Mouse (Mus musculus): ENCODE data around the gene Vgf. TPM values are rescaled to one million over a fixed set of nuclear protein-coding genes. Genes with fewer than 3 reads are reported as not detected.

Gene Vgf
- polyA plus RNA-seq, 2 experiments, result 0.11 to 0.21 TPM

DNA sequence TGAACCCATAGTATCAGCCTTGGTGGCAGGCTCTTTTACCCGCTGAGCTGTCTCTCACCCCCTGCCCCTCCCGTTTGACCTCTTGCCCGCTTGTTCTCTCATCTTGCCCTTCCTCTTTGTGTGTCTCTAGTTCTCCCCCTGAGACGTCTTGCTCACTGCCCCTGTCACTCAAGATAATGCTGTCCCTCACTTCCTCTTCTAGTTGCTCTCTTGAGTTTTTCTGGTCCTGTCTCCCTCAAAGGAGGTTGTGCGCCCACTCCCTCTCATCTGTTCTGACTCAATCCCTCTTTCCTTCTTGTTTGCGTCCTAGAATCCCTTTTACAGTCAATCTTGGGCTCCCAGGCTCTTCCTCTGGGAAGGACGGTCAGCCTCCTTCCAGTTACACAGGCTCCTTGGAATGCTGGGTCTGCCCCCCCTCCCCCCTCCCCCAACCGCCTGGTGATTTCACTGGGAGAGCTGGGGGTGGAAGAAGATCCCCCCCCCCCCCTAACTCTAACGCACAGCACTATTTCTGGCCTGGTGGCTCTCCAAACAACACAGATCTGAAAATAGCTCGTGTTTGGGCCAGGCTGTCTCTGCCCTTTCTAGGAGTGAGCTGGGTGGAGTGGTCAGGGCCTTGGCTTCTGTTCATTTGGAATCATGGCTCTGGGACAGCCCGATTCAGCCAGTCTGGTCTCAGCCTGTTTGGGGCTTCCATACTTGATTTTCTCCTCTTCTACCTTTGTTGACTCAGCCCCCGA, 50.2 kb downstream of the Vgf start:
- no peaks in the 10 kb centered on the region for H3K9me3 ChIP-seq (ENCODE audit: control insufficient read depth, low read length)
- no peak for ATAC-seq (ENCODE audit: low FRiP score, low read depth)
- DNase-seq (ENCODE audit: low spot score), result no peak
- WGBS, result 44% methylated on average over 12 of the region's 12 CpGs
- H3K36me3 ChIP-seq (ENCODE audit: control insufficient read depth, insufficient read depth, low read length), result no peaks in the 10 kb centered on the region
- no peak overlapping the region for H3K9ac ChIP-seq (ENCODE audit: low read depth, low read length, severe bottlenecking)
- TF ChIP-seq POLR2A (IDR thresholded peaks at IDR 0.05; ENCODE audit: borderline replicate concordance, extremely low read depth, insufficient read depth, insufficient read length), result no peak
- no peak overlapping the region for H3K4me2 ChIP-seq (replicated peaks; ENCODE audit: low read depth, low read length, severe bottlenecking)
- H3K4me3 ChIP-seq (replicated peaks; ENCODE audit: low read length), result no peak overlapping the region
- H3K4me1 ChIP-seq (ENCODE audit: control insufficient read depth, insufficient read depth, low read length), result peaks cover 9% of the 10 kb centered on the region
- H3K27me3 ChIP-seq (ENCODE audit: control insufficient read depth, insufficient read depth, low read length), result no peaks in the 10 kb centered on the region
- H3K27ac ChIP-seq (replicated peaks; ENCODE audit: low read depth, low read length), result no peak overlapping the region

- TF ChIP-seq POLR2A (IDR thresholded peaks at IDR 0.05; ENCODE audit: borderline replicate concordance, extremely low read depth, insufficient read depth, insufficient read length), result no peak
- H3K9me3 ChIP-seq (ENCODE audit: control insufficient read depth, low read length), result no peaks in the 10 kb centered on the region
- H3K27ac ChIP-seq (replicated peaks; ENCODE audit: low read depth, low read length), result no peak overlapping the region
- no peak for DNase-seq (ENCODE audit: low spot score)
- no peak overlapping the region for H3K4me2 ChIP-seq (replicated peaks; ENCODE audit: low read depth, low read length, severe bottlenecking)
- H3K4me3 ChIP-seq (replicated peaks; ENCODE audit: low read length), result no peak overlapping the region
- H3K4me1 ChIP-seq (ENCODE audit: control insufficient read depth, insufficient read depth, low read length), result peaks cover 5% of the 10 kb centered on the region
- H3K9ac ChIP-seq (ENCODE audit: low read depth, low read length, severe bottlenecking), result no peak overlapping the region
- H3K27me3 ChIP-seq (ENCODE audit: control insufficient read depth, insufficient read depth, low read length), result no peaks in the 10 kb centered on the region
- 80% methylated on average over 7 of the region's 7 CpGs for WGBS
- no peak for ATAC-seq (ENCODE audit: low FRiP score, low read depth)
- no peaks in the 10 kb centered on the region for H3K36me3 ChIP-seq (ENCODE audit: control insufficient read depth, insufficient read depth, low read length)
Measured at GRCm38 (mm10) chr5:137077187-137077586, 51.0 kb downstream of the Vgf start.

DNA sequence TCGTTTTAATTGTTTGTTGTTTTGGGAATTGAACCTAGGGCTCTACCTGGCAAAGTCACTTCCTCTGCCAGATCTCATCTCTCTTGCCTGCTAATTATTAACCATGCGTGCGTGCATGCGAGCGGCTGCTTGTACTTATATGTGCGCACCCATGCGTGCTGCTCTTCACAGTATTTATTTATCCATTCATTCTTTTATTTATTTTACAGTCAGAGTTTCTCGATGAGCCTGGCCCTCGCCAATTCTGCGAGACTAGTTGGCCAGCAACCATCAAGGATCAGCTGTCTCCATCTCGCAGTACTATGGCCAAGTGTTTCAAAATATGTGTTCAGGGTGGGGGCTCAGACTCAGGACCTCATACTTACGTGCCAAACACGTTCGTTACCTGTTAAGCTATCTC, 51.8 kb downstream of the Vgf start:
- H3K27ac ChIP-seq (replicated peaks; ENCODE audit: low read depth, low read length), result no peak overlapping the region
- no peaks in the 10 kb centered on the region for H3K36me3 ChIP-seq (ENCODE audit: control insufficient read depth, insufficient read depth, low read length)
- WGBS, result 90% methylated on average over 14 of the region's 14 CpGs
- ATAC-seq (ENCODE audit: low FRiP score, low read depth) (no peak), DNase-seq (ENCODE audit: low spot score) (no peak)
- TF ChIP-seq POLR2A (IDR thresholded peaks at IDR 0.05; ENCODE audit: borderline replicate concordance, extremely low read depth, insufficient read depth, insufficient read length), result no peak
- no peaks in the 10 kb centered on the region for H3K9me3 ChIP-seq (ENCODE audit: control insufficient read depth, low read length)
- no peak overlapping the region for H3K4me3 ChIP-seq (replicated peaks; ENCODE audit: low read length)
- no peaks in the 10 kb centered on the region for H3K4me1 ChIP-seq (ENCODE audit: control insufficient read depth, insufficient read depth, low read length)
- H3K4me2 ChIP-seq (replicated peaks; ENCODE audit: low read depth, low read length, severe bottlenecking), result no peak overlapping the region
- no peaks in the 10 kb centered on the region for H3K27me3 ChIP-seq (ENCODE audit: control insufficient read depth, insufficient read depth, low read length)
- H3K9ac ChIP-seq (ENCODE audit: low read depth, low read length, severe bottlenecking), result no peak overlapping the region

- ATAC-seq (ENCODE audit: low FRiP score, low read depth), result no peak
- TF ChIP-seq POLR2A (IDR thresholded peaks at IDR 0.05; ENCODE audit: borderline replicate concordance, extremely low read depth, insufficient read depth, insufficient read length), result no peak
- Histone ChIP-seq H3K4me2 (replicated peaks; ENCODE audit: low read depth, low read length, severe bottlenecking) (no peak overlapping the region), H3K9me3 (ENCODE audit: control insufficient read depth, low read length) (no peaks in the 10 kb centered on the region), H3K27ac (replicated peaks; ENCODE audit: low read depth, low read length) (no peak overlapping the region), H3K4me3 (replicated peaks; ENCODE audit: low read length) (no peak overlapping the region), H3K9ac (ENCODE audit: low read depth, low read length, severe bottlenecking) (no peak overlapping the region), H3K36me3 (ENCODE audit: control insufficient read depth, insufficient read depth, low read length) (no peaks in the 10 kb centered on the region), H3K27me3 (ENCODE audit: control insufficient read depth, insufficient read depth, low read length) (no peaks in the 10 kb centered on the region), H3K4me1 (ENCODE audit: control insufficient read depth, insufficient read depth, low read length) (no peaks in the 10 kb centered on the region)
- 41% methylated on average over 6 of the region's 6 CpGs for WGBS
- no peak for DNase-seq (ENCODE audit: low spot score)
Measured at GRCm38 (mm10) chr5:137078616-137079015, 52.4 kb downstream of the Vgf start.

DNA sequence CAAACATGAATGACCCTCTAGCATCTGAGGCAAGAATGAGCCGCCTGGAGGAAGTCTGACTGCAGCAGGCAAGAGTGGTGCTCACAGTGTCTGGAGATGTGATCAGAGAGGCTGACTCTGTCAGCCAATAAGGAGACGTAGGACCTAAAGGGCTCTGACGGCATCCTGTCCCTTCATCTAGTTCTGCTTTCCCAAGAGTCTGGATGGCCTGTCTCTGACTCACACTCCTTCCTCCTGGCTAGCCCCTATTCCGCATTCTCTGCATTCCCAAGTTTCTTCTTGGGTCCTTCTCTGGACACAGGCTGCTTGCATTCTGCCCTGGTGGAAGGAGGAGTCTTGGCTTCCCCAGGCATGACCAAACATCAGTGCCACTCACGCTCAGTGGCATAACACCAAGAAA, 53.7 kb downstream of the Vgf start:
- ATAC-seq (ENCODE audit: low FRiP score, low read depth) (no peak; the same call in 1 of the 2 replicates), DNase-seq (ENCODE audit: low spot score) (no peak)
- no peak overlapping the region for H3K4me3 ChIP-seq (replicated peaks; ENCODE audit: low read length)
- no peak for TF ChIP-seq POLR2A (IDR thresholded peaks at IDR 0.05; ENCODE audit: borderline replicate concordance, extremely low read depth, insufficient read depth, insufficient read length)
- H3K9ac ChIP-seq (ENCODE audit: low read depth, low read length, severe bottlenecking), result no peak overlapping the region
- no peaks in the 10 kb centered on the region for H3K4me1 ChIP-seq (ENCODE audit: control insufficient read depth, insufficient read depth, low read length)
- H3K36me3 ChIP-seq (ENCODE audit: control insufficient read depth, insufficient read depth, low read length), result no peaks in the 10 kb centered on the region
- H3K4me2 ChIP-seq (replicated peaks; ENCODE audit: low read depth, low read length, severe bottlenecking), result no peak overlapping the region
- H3K27ac ChIP-seq (replicated peaks; ENCODE audit: low read depth, low read length), result no peak overlapping the region
- WGBS, result 41% methylated on average over 5 of the region's 5 CpGs
- H3K27me3 ChIP-seq (ENCODE audit: control insufficient read depth, insufficient read depth, low read length), result no peaks in the 10 kb centered on the region
- no peaks in the 10 kb centered on the region for H3K9me3 ChIP-seq (ENCODE audit: control insufficient read depth, low read length)

MicroRNA genes within 50 kb of the gene (microRNA counts, 519-probe panel; counts per million panel counts)
- not detected for microRNA mmu-miR-702

Small RNA genes lying within 50 kb of the gene (microRNA-seq; reads per million reads assigned to microRNA genes)
- 27.9 reads per million, percentile 32 among the genes with 10 or more reads in this experiment for gene Mir702

Other genes with a start within 250 kb of the Vgf start
- 219 and 265 TPM in 2 replicates for gene Col26a1, start 143.2 kb upstream of the Vgf start, polyA plus RNA-seq (2012; rRNA removed)
- gene Col26a1, start 143.2 kb upstream of the Vgf start, polyA plus RNA-seq (2014; fragmentation: Nextera tagmentation; extraction: Ambion mirVana), result 85.5 and 109 TPM in 2 replicates
- gene Ift22, start 118.2 kb upstream of the Vgf start, polyA plus RNA-seq (2012; rRNA removed), result 23.4 and 28.8 TPM in 2 replicates
- gene Ift22, start 118.2 kb upstream of the Vgf start, polyA plus RNA-seq (2014; fragmentation: Nextera tagmentation; extraction: Ambion mirVana), result 56.6 and 58.9 TPM in 2 replicates
- gene Fis1, start 73.1 kb upstream of the Vgf start, polyA plus RNA-seq (2012; rRNA removed), result 194 and 225 TPM in 2 replicates
- 284 and 300 TPM in 2 replicates for gene Fis1, start 73.1 kb upstream of the Vgf start, polyA plus RNA-seq (2014; fragmentation: Nextera tagmentation; extraction: Ambion mirVana)
- 0.60 and 0.74 TPM in 2 replicates for gene Cldn15, start 59.8 kb upstream of the Vgf start, polyA plus RNA-seq (2012; rRNA removed)
- 0.28 TPM in 1 of 2 replicates, not detected in the other for gene Cldn15, start 59.8 kb upstream of the Vgf start, polyA plus RNA-seq (2014; fragmentation: Nextera tagmentation; extraction: Ambion mirVana)
- gene Plod3, start 39.4 kb upstream of the Vgf start, polyA plus RNA-seq (2012; rRNA removed), result 114 and 126 TPM in 2 replicates
- gene Plod3, start 39.4 kb upstream of the Vgf start, polyA plus RNA-seq (2014; fragmentation: Nextera tagmentation; extraction: Ambion mirVana), result 54.0 and 55.1 TPM in 2 replicates
- 82.4 and 82.7 TPM in 2 replicates for gene Znhit1, start 38.4 kb upstream of the Vgf start, polyA plus RNA-seq (2012; rRNA removed)
- gene Znhit1, start 38.4 kb upstream of the Vgf start, polyA plus RNA-seq (2014; fragmentation: Nextera tagmentation; extraction: Ambion mirVana), result 105 and 112 TPM in 2 replicates
- gene Ap1s1, start 19.7 kb downstream of the Vgf start, polyA plus RNA-seq (2012; rRNA removed), result 98.3 and 112 TPM in 2 replicates
- 144 and 146 TPM in 2 replicates for gene Ap1s1, start 19.7 kb downstream of the Vgf start, polyA plus RNA-seq (2014; fragmentation: Nextera tagmentation; extraction: Ambion mirVana)
- gene Serpine1, start 45.9 kb downstream of the Vgf start, polyA plus RNA-seq (2012; rRNA removed), result 3.9 and 4.5 TPM in 2 replicates
- 0.40 and 0.48 TPM in 2 replicates for gene Serpine1, start 45.9 kb downstream of the Vgf start, polyA plus RNA-seq (2014; fragmentation: Nextera tagmentation; extraction: Ambion mirVana)
- gene Trim56, start 89.8 kb downstream of the Vgf start, polyA plus RNA-seq (2012; rRNA removed), result 3.1 and 4.0 TPM in 2 replicates
- 9.1 and 9.5 TPM in 2 replicates for gene Trim56, start 89.8 kb downstream of the Vgf start, polyA plus RNA-seq (2014; fragmentation: Nextera tagmentation; extraction: Ambion mirVana)
- not detected in 2 replicates for gene Muc3, start 122.9 kb downstream of the Vgf start, polyA plus RNA-seq (2012; rRNA removed)
- gene Muc3, start 122.9 kb downstream of the Vgf start, polyA plus RNA-seq (2014; fragmentation: Nextera tagmentation; extraction: Ambion mirVana), result not detected in 2 replicates
- 0.73 and 1.4 TPM in 2 replicates for gene Muc3a, start 186.0 kb downstream of the Vgf start, polyA plus RNA-seq (2012; rRNA removed)
- 0.10 TPM in 1 of 2 replicates, not detected in the other for gene Muc3a, start 186.0 kb downstream of the Vgf start, polyA plus RNA-seq (2014; fragmentation: Nextera tagmentation; extraction: Ambion mirVana)

All from limb, embryonic 14.5 days (tissue).